Mouse (Mus musculus) intestine, embryonic 16.5 days (tissue): ENCODE data around the gene Rap1a. TPM values are rescaled to one million over a fixed set of nuclear protein-coding genes. Genes with fewer than 3 reads are reported as not detected.

Source experiments
- ATAC-seq: fragments of 200-750 bp; cut with Nextera tagmentation; 2 replicates; pipeline ENCODE4 v1.8.0; 2017; ENCODE audit warnings: moderate TSS enrichment, moderate library complexity
- H3K27ac ChIP-seq: fragments of 300-500 bp; sonication (generic); 2 replicates; pipeline ENCODE4 v1.5.1; 2014; ENCODE audit warnings: mild to moderate bottlenecking, low read length
- H3K27me3 ChIP-seq: fragments of 300-500 bp; sonication (generic); replicated peaks from 2 replicates; pipeline ENCODE4 v1.6.1; 2014; ENCODE audit warnings: low read length, control low read depth, mixed read lengths; ENCODE audit not compliant: control insufficient read depth, insufficient read depth
- H3K36me3 ChIP-seq: fragments of 300-500 bp; sonication (generic); 2 replicates; pipeline ENCODE4 v1.6.1; 2014; ENCODE audit warnings: low read length, control low read depth; ENCODE audit not compliant: control insufficient read depth, insufficient read depth
- H3K4me1 ChIP-seq: fragments of 300-500 bp; sonication (generic); 2 replicates; pipeline ENCODE4 v1.6.1; 2014; ENCODE audit warnings: low read length, control low read depth, mixed read lengths; ENCODE audit not compliant: control insufficient read depth, insufficient read depth
- H3K4me2 ChIP-seq: fragments of 300-500 bp; sonication (generic); 2 replicates; pipeline ENCODE4 v1.6.1; 2014; ENCODE audit warnings: low read depth, low read length, control low read depth
- H3K4me3 ChIP-seq: fragments of 300-500 bp; sonication (generic); 2 replicates; pipeline ENCODE4 v1.5.1; 2014; ENCODE audit warnings: mild to moderate bottlenecking, low read length
- H3K9ac ChIP-seq: fragments of 300-500 bp; sonication (generic); 2 replicates; pipeline ENCODE4 v1.6.1; 2014; ENCODE audit warnings: low read depth, low read length
- H3K9me3 ChIP-seq: fragments of 300-500 bp; sonication (generic); 2 replicates; pipeline ENCODE4 v1.6.1; 2016; ENCODE audit warnings: low read length, control low read depth; ENCODE audit not compliant: control insufficient read depth
- WGBS: fragments of 180-500 bp; shearing (Covaris S2); extraction: QIAGEN DNeasy Blood & Tissue Kit; methylation state at CpG from one replicate; pipeline ENCODE4 v1.1.7; 2014; 5-methylcytosine and 5-hydroxymethylcytosine counted together
- polyA plus RNA-seq: library from polyadenylated mRNA; unstranded; fragments of >200 nt; fragmentation: Nextera tagmentation; extraction: Ambion mirVana; gene quantifications from 2 replicates; pipeline ENCODE4 v1.2.1, GENCODE M21; 2015

The Rap1a gene
- polyA plus RNA-seq, 1 experiment from 2014 or later: 107 TPM

GRCm38 (mm10) chr3:105794309-105794708, 6.8 kb downstream of the Rap1a start:
- no peak overlapping the region for H3K4me3 ChIP-seq
- no peaks in the 10 kb centered on the region for H3K36me3 ChIP-seq
- 83% methylated on average over 1 of the region's 1 CpGs for WGBS
- H3K9ac ChIP-seq: no peak overlapping the region
- H3K9me3 ChIP-seq: no peaks in the 10 kb centered on the region
- H3K4me2 ChIP-seq: no peak overlapping the region
- ATAC-seq: no peak
- H3K27ac ChIP-seq: no peak overlapping the region
- peaks cover 7% of the 10 kb centered on the region for H3K4me1 ChIP-seq
- no peaks in the 10 kb centered on the region for H3K27me3 ChIP-seq

GRCm38 (mm10) chr3:105792309-105792708, 8.8 kb downstream of the Rap1a start:
- peaks cover under 1% of the 10 kb centered on the region; the same call in 1 of the 2 replicates for H3K4me1 ChIP-seq
- H3K9me3 ChIP-seq: no peaks in the 10 kb centered on the region; the same call in 1 of the 2 replicates
- no peak overlapping the region for H3K4me2 ChIP-seq
- no peak overlapping the region for H3K4me3 ChIP-seq
- WGBS: 86% methylated on average over 7 of the region's 7 CpGs
- no peaks in the 10 kb centered on the region for H3K27me3 ChIP-seq
- no peak for ATAC-seq
- H3K27ac ChIP-seq: no peak overlapping the region
- H3K36me3 ChIP-seq: no peaks in the 10 kb centered on the region
- no peak overlapping the region for H3K9ac ChIP-seq

- ATAC-seq: no peak
- H3K4me1 ChIP-seq: no peaks in the 10 kb centered on the region
- WGBS: 98% methylated on average over 2 of the region's 2 CpGs
- no peak overlapping the region for H3K9ac ChIP-seq
- H3K36me3 ChIP-seq: no peaks in the 10 kb centered on the region
- H3K4me2 ChIP-seq: no peak overlapping the region
- no peaks in the 10 kb centered on the region for H3K27me3 ChIP-seq
- H3K4me3 ChIP-seq: no peak overlapping the region
- H3K27ac ChIP-seq: no peak overlapping the region
- no peaks in the 10 kb centered on the region; the same call in 1 of the 2 replicates for H3K9me3 ChIP-seq
Observed at GRCm38 (mm10) chr3:105791129-105791528, 10.0 kb downstream of the Rap1a start.

GRCm38 (mm10) chr3:105790338-105790737, 10.8 kb downstream of the Rap1a start:
- no peak overlapping the region for H3K4me3 ChIP-seq
- no peak overlapping the region for H3K9ac ChIP-seq
- H3K9me3 ChIP-seq: no peaks in the 10 kb centered on the region; the same call in 1 of the 2 replicates
- no peak for ATAC-seq
- 82% methylated on average over 1 of the region's 1 CpGs for WGBS
- no peak overlapping the region for H3K27ac ChIP-seq
- H3K4me2 ChIP-seq: no peak overlapping the region
- H3K4me1 ChIP-seq: no peaks in the 10 kb centered on the region
- no peaks in the 10 kb centered on the region for H3K36me3 ChIP-seq
- H3K27me3 ChIP-seq: no peaks in the 10 kb centered on the region

- 73% methylated on average over 1 of the region's 1 CpGs for WGBS
Observed at GRCm38 (mm10) chr3:105789776-105790175, 11.4 kb downstream of the Rap1a start.

GRCm38 (mm10) chr3:105787328-105787727, 13.8 kb downstream of the Rap1a start:
- Histone ChIP-seq H3K27ac (no peak overlapping the region), H3K4me3 (no peak overlapping the region), H3K4me1 (peaks cover 3% of the 10 kb centered on the region; the same call in 1 of the 2 replicates), H3K9me3 (no peaks in the 10 kb centered on the region; the same call in 1 of the 2 replicates), H3K4me2 (no peak overlapping the region), H3K36me3 (no peaks in the 10 kb centered on the region), H3K27me3 (no peaks in the 10 kb centered on the region), H3K9ac (no peak overlapping the region)
- no peak for ATAC-seq
- WGBS: 91% methylated on average over 3 of the region's 3 CpGs

More at GRCm38 (mm10) chr3:105789776-105790175, 11.4 kb downstream of the Rap1a start:
- Histone ChIP-seq H3K4me3 (no peak overlapping the region), H3K4me1 (no peaks in the 10 kb centered on the region), H3K27ac (no peak overlapping the region), H3K9ac (no peak overlapping the region), H3K4me2 (no peak overlapping the region), H3K27me3 (no peaks in the 10 kb centered on the region), H3K36me3 (no peaks in the 10 kb centered on the region), H3K9me3 (no peaks in the 10 kb centered on the region; the same call in 1 of the 2 replicates)
- ATAC-seq: no peak

- Histone ChIP-seq H3K4me3 (no peak overlapping the region), H3K27me3 (no peaks in the 10 kb centered on the region), H3K4me2 (no peak overlapping the region), H3K9me3 (no peaks in the 10 kb centered on the region; the same call in 1 of the 2 replicates), H3K27ac (no peak overlapping the region), H3K9ac (no peak overlapping the region), H3K4me1 (peaks cover 3% of the 10 kb centered on the region; the same call in 1 of the 2 replicates), H3K36me3 (no peaks in the 10 kb centered on the region)
- ATAC-seq: no peak
Observed at GRCm38 (mm10) chr3:105785865-105786264, 15.3 kb downstream of the Rap1a start.

- Histone ChIP-seq H3K27ac (no peak overlapping the region), H3K4me3 (no peak overlapping the region), H3K36me3 (no peaks in the 10 kb centered on the region), H3K9ac (no peak overlapping the region), H3K4me2 (no peak overlapping the region), H3K27me3 (no peaks in the 10 kb centered on the region), H3K4me1 (peaks cover 3% of the 10 kb centered on the region; the same call in 1 of the 2 replicates), H3K9me3 (no peaks in the 10 kb centered on the region; the same call in 1 of the 2 replicates)
- ATAC-seq: no peak
- WGBS: 71% methylated on average over 1 of the region's 1 CpGs
Observed at GRCm38 (mm10) chr3:105783809-105784208, 17.3 kb downstream of the Rap1a start.

GRCm38 (mm10) chr3:105782406-105782805, 18.7 kb downstream of the Rap1a start:
- 82% methylated on average over 7 of the region's 7 CpGs for WGBS
- ATAC-seq: no peak

GRCm38 (mm10) chr3:105777997-105778396, 23.1 kb downstream of the Rap1a start:
- no peaks in the 10 kb centered on the region for H3K27me3 ChIP-seq
- peaks cover 3% of the 10 kb centered on the region; the same call in 1 of the 2 replicates for H3K4me1 ChIP-seq
- no peaks in the 10 kb centered on the region for H3K9me3 ChIP-seq
- H3K27ac ChIP-seq: no peak overlapping the region
- no peak overlapping the region for H3K9ac ChIP-seq
- 98% methylated on average over 3 of the region's 3 CpGs for WGBS
- ATAC-seq: no peak
- no peak overlapping the region for H3K4me2 ChIP-seq
- H3K36me3 ChIP-seq: no peaks in the 10 kb centered on the region
- H3K4me3 ChIP-seq: no peak overlapping the region

More at GRCm38 (mm10) chr3:105782406-105782805, 18.7 kb downstream of the Rap1a start:
- Histone ChIP-seq H3K36me3 (no peaks in the 10 kb centered on the region), H3K4me3 (no peak overlapping the region), H3K4me2 (no peak overlapping the region), H3K27me3 (no peaks in the 10 kb centered on the region), H3K9me3 (no peaks in the 10 kb centered on the region), H3K27ac (no peak overlapping the region), H3K9ac (no peak overlapping the region), H3K4me1 (peaks cover 3% of the 10 kb centered on the region; the same call in 1 of the 2 replicates)
